Mouse (Mus musculus) liver, embryonic 12.5 days (tissue): ENCODE results near the gene Cdyl. TPM values are rescaled to one million over a fixed set of nuclear protein-coding genes. Genes with fewer than 3 reads are reported as not detected.

Experiments used
- ATAC-seq: fragments of 200-750 bp; cut with Nextera tagmentation; 2 replicates; pipeline ENCODE4 v1.8.0; 2017; ENCODE audit warnings: moderate number of reproducible peaks, mild to moderate bottlenecking, moderate library complexity
- H3K27ac ChIP-seq: fragments of 300-500 bp; sonication (generic); 2 replicates; pipeline ENCODE4 v1.5.1; 2016; ENCODE audit warnings: mild to moderate bottlenecking
- H3K27me3 ChIP-seq: fragments of 300-500 bp; sonication (generic); replicated peaks from 2 replicates; pipeline ENCODE4 v1.6.1; 2016; ENCODE audit warnings: mild to moderate bottlenecking, moderate library complexity
- H3K36me3 ChIP-seq: fragments of 300-500 bp; sonication (generic); 2 replicates; pipeline ENCODE4 v1.6.1; 2016; ENCODE audit warnings: mild to moderate bottlenecking, moderate library complexity
- H3K4me1 ChIP-seq: fragments of 300-500 bp; sonication (generic); 2 replicates; pipeline ENCODE4 v1.6.1; 2016
- H3K4me2 ChIP-seq: fragments of 300-500 bp; sonication (generic); 2 replicates; pipeline ENCODE4 v1.6.1; 2016; ENCODE audit warnings: mild to moderate bottlenecking, moderate library complexity
- H3K4me3 ChIP-seq: fragments of 300-500 bp; sonication (generic); 2 replicates; pipeline ENCODE4 v1.5.1; 2016; ENCODE audit warnings: mild to moderate bottlenecking, moderate library complexity
- H3K9ac ChIP-seq: fragments of 300-500 bp; sonication (generic); 2 replicates; pipeline ENCODE4 v1.6.1; 2016; ENCODE audit warnings: mild to moderate bottlenecking, moderate library complexity
- H3K9me3 ChIP-seq: fragments of 300-500 bp; sonication (generic); replicated peaks from 2 replicates; pipeline ENCODE4 v1.6.1; 2016; ENCODE audit warnings: mild to moderate bottlenecking, moderate library complexity
- WGBS: fragments of 180-500 bp; shearing (Covaris S2); methylation state at CpG from one replicate; pipeline ENCODE4 v1.1.7; 2016; ENCODE audit not compliant: insufficient replicate concordance; 5-methylcytosine and 5-hydroxymethylcytosine counted together
- polyA plus RNA-seq: library from polyadenylated mRNA; unstranded; fragments of >200 nt; fragmentation: Nextera tagmentation; extraction: Ambion mirVana; gene quantifications from 2 replicates; pipeline ENCODE4 v1.2.1, GENCODE M21; 2016

Cdyl gene
- polyA plus RNA-seq, 1 experiment from 2014 or later: 18.8 TPM

DNA sequence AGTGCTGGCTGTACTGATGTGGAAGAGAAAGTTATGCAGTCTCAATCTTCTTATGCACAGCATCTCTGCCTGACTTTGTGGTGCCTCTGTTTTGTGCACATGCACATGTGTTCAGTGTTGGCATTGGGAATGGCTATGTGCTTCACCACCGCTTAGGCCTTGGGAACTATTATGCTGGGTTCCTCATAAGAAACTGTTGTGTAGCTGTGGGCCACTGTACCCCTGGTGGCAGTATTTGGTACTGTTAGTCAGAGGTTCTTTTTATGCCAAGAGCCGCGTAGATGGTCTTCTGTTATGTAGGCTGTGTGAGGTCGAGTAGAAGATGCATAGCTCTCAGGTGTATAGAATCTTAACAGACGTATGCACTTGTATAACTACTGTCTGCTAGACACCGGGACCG lies 147.4 kb downstream of the Cdyl start:
- Histone ChIP-seq H3K4me2 (peak overlapping the region; percentile 31; the same call in 1 of the 2 replicates), H3K27me3 (no peaks in the 10 kb centered on the region), H3K36me3 (0 out of 2 replicates have a peak, but pooled peaks cover 11% of the 10 kb centered on the region), H3K9ac (no peak overlapping the region), H3K4me1 (peaks cover 66% of the 10 kb centered on the region), H3K9me3 (no peaks in the 10 kb centered on the region), H3K4me3 (no peak overlapping the region), H3K27ac (0 out of 2 replicates have a peak overlapping the region, but pooled peaks have one; percentile 49)
- WGBS: 84% methylated on average over 7 of the region's 7 CpGs
- peak; percentile 24; the same call in 1 of the 2 replicates for ATAC-seq

- H3K9me3 ChIP-seq: no peaks in the 10 kb centered on the region
- H3K27me3 ChIP-seq: no peaks in the 10 kb centered on the region
- ATAC-seq: peak; percentile 81
- peak overlapping the region; percentile 49 for H3K27ac ChIP-seq
- 0 out of 2 replicates have a peak, but pooled peaks cover 7% of the 10 kb centered on the region for H3K36me3 ChIP-seq
- no peak overlapping the region for H3K9ac ChIP-seq
- peak overlapping the region; percentile 31 for H3K4me2 ChIP-seq
- no peak overlapping the region for H3K4me3 ChIP-seq
- peaks cover 68% of the 10 kb centered on the region for H3K4me1 ChIP-seq
- 37% methylated on average over 4 of the region's 4 CpGs for WGBS
Measured at GRCm38 (mm10) chr13:35807525-35807924, 147.9 kb downstream of the Cdyl start.

- Histone ChIP-seq H3K9ac (no peak overlapping the region), H3K4me2 (peak overlapping the region; percentile 31), H3K9me3 (no peaks in the 10 kb centered on the region), H3K36me3 (0 out of 2 replicates have a peak, but pooled peaks cover 7% of the 10 kb centered on the region), H3K27ac (peak overlapping the region; percentile 49), H3K27me3 (no peaks in the 10 kb centered on the region), H3K4me1 (peaks cover 71% of the 10 kb centered on the region), H3K4me3 (no peak overlapping the region)
- ATAC-seq: no peak
- WGBS: 67% methylated on average over 8 of the region's 8 CpGs
Measured at GRCm38 (mm10) chr13:35807940-35808339, 148.3 kb downstream of the Cdyl start.

DNA sequence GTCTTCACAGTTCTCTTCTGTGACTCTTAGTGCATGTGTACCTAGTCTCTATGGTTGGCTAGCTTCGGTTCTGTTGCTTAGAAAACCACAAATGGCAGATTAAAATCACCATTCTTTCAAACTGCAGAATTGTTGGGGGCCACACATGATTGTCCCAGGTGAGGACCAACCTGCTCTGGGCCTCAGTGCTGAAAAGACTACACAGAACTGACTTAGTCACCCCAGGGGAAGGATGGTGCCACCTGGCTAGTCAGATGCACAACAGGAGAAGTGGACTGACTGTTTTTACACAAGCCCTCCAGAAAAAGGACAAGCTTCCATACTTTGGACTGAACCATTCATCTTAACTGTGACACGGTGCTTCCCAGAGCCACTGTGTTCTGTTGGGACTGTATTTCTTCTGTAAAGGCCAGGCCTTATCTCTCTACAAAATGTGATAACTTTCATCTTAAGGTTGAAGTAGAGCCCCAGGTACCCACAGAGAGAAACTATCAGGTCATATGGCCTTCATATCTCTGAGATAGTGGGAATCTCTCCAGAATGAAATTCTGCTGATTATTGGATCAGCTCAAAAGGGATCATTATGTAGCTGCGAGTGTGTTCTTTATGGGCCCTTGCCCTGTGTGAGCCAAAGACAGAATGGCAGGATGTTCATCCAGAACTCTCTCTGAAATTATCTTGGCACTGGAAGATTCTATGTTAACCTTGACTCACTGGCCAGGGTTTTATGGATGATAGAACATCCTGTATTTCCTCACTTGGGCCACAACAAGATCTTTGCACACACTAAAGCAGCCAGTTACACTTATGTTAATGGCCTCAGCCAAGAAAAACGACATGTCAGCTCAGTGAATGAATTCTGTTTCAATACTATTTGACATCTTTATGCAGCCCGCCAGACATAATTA lies 149.9 kb downstream of the Cdyl start:
- Histone ChIP-seq H3K4me3 (no peak overlapping the region), H3K36me3 (no peaks in the 10 kb centered on the region), H3K27me3 (no peaks in the 10 kb centered on the region), H3K9me3 (no peaks in the 10 kb centered on the region), H3K4me1 (peaks cover 75% of the 10 kb centered on the region), H3K9ac (no peak overlapping the region), H3K27ac (peak overlapping the region; percentile 63), H3K4me2 (peak overlapping the region; percentile 30)
- peak; percentile 31; the same call in 1 of the 2 replicates for ATAC-seq
- 44% methylated on average over 5 of the region's 5 CpGs for WGBS

GRCm38 (mm10) chr13:35810160-35810537 lies 150.5 kb downstream of the Cdyl start:
- H3K4me1 ChIP-seq: peaks cover 81% of the 10 kb centered on the region
- no peak overlapping the region; the same call in 1 of the 2 replicates for H3K9ac ChIP-seq
- no peaks in the 10 kb centered on the region for H3K9me3 ChIP-seq
- H3K4me3 ChIP-seq: no peak overlapping the region
- H3K27ac ChIP-seq: peak overlapping the region; percentile 63
- H3K27me3 ChIP-seq: no peaks in the 10 kb centered on the region
- no peaks in the 10 kb centered on the region for H3K36me3 ChIP-seq
- WGBS: 24% methylated on average over 6 of the region's 6 CpGs
- peak overlapping the region; percentile 30 for H3K4me2 ChIP-seq
- peak; percentile 68; the same call in 1 of the 2 replicates for ATAC-seq

- Histone ChIP-seq H3K4me3 (no peak overlapping the region), H3K4me2 (no peak overlapping the region), H3K27me3 (no peaks in the 10 kb centered on the region), H3K9ac (no peak overlapping the region), H3K36me3 (peaks cover 10% of the 10 kb centered on the region), H3K4me1 (peaks cover 75% of the 10 kb centered on the region), H3K9me3 (no peaks in the 10 kb centered on the region), H3K27ac (no peak overlapping the region)
- ATAC-seq: no peak
- whole genome bisulfite sequencing: 77% methylated on average over 11 of the region's 11 CpGs
Measured at GRCm38 (mm10) chr13:35811361-35812190, 151.9 kb downstream of the Cdyl start.

- no peak overlapping the region for H3K4me2 ChIP-seq
- no peak for ATAC-seq
- H3K9me3 ChIP-seq: no peaks in the 10 kb centered on the region
- H3K9ac ChIP-seq: no peak overlapping the region
- H3K4me1 ChIP-seq: peaks cover 69% of the 10 kb centered on the region
- no peak overlapping the region for H3K4me3 ChIP-seq
- peaks cover 15% of the 10 kb centered on the region for H3K36me3 ChIP-seq
- H3K27ac ChIP-seq: no peak overlapping the region
- no peaks in the 10 kb centered on the region for H3K27me3 ChIP-seq
- 82% methylated on average over 6 of the region's 6 CpGs for WGBS
Measured at GRCm38 (mm10) chr13:35812191-35812440, 152.5 kb downstream of the Cdyl start.

DNA sequence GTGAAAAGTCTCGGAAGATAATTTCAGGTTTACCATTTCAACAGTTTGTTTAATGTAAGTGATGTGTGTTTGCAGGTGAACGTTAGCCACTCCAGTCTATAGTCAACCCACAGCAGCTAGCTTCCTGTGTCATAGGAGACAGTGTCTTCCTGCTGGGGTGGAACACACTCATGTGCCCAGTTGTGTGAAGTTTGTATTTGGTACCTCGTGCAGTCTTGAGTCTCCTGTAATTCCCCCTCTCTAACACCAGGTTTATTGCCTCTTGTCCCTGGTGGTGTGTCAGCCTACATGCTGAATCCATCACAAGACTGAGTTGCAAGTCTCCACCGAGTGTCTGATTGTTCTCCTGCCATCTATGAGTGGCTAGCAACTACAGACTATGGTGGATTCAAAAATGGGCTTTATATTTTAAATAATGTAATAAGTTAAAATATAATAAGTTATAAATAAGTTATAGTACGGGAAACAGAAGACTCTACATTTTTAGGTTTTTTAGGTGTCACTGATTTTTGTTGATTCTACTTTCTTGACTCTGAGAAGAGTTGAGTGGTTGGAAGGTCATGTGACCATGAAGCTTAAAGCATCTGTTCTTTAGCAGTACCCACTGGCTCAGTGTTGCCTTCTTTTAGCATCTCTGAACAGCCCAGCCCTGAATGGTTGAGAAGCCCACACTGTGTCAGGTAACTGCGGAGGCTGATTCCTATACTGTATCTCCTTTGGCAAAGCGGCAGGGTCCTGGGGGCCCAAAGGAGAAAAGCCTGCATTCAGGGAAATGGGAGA lies 153.9 kb downstream of the Cdyl start:
- no peaks in the 10 kb centered on the region for H3K9me3 ChIP-seq
- no peak for ATAC-seq
- H3K4me1 ChIP-seq: peaks cover 55% of the 10 kb centered on the region
- no peak overlapping the region for H3K4me2 ChIP-seq
- no peak overlapping the region for H3K9ac ChIP-seq
- no peaks in the 10 kb centered on the region for H3K27me3 ChIP-seq
- 77% methylated on average over 7 of the region's 7 CpGs for WGBS
- peaks cover 29% of the 10 kb centered on the region for H3K36me3 ChIP-seq
- no peak overlapping the region for H3K27ac ChIP-seq
- no peak overlapping the region for H3K4me3 ChIP-seq

- no peaks in the 10 kb centered on the region for H3K9me3 ChIP-seq
- H3K4me1 ChIP-seq: peaks cover 38% of the 10 kb centered on the region
- no peak overlapping the region for H3K27ac ChIP-seq
- no peaks in the 10 kb centered on the region for H3K27me3 ChIP-seq
- peaks cover 43% of the 10 kb centered on the region for H3K36me3 ChIP-seq
- no peak overlapping the region for H3K4me2 ChIP-seq
- H3K9ac ChIP-seq: no peak overlapping the region
- H3K4me3 ChIP-seq: no peak overlapping the region
- 78% methylated on average over 8 of the region's 8 CpGs for WGBS
- no peak for ATAC-seq
Measured at GRCm38 (mm10) chr13:35815205-35815726, 155.6 kb downstream of the Cdyl start.

DNA sequence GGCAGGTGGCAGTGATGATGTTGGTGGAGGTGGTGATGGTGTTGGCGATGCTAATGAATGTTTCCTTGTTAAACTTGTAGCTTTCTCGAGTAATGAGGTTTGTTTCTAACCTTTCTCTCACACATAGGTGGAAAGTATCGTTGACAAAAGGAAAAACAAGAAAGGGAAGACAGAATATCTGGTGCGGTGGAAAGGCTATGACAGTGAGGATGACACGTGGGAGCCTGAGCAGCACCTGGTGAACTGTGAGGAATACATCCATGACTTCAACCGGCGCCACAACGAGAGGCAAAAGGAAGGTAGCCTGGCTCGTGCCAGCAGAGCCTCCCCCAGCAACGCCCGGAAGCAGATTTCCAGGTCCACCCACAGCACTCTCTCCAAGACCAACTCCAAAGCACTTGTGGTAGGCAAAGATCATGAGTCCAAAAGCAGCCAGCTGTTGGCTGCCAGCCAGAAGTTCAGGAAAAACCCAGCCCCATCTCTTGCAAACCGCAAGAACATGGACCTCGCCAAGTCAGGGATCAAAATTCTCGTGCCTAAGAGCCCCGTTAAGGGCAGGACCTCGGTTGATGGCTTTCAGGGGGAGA lies 156.2 kb downstream of the Cdyl start:
- no peak overlapping the region for H3K9ac ChIP-seq
- H3K9me3 ChIP-seq: no peaks in the 10 kb centered on the region
- H3K27me3 ChIP-seq: no peaks in the 10 kb centered on the region
- ATAC-seq: no peak
- 86% methylated on average over 16 of the region's 16 CpGs for WGBS
- H3K4me3 ChIP-seq: no peak overlapping the region
- no peak overlapping the region for H3K4me2 ChIP-seq
- peaks cover 32% of the 10 kb centered on the region for H3K4me1 ChIP-seq
- H3K36me3 ChIP-seq: peaks cover 49% of the 10 kb centered on the region
- H3K27ac ChIP-seq: no peak overlapping the region

DNA sequence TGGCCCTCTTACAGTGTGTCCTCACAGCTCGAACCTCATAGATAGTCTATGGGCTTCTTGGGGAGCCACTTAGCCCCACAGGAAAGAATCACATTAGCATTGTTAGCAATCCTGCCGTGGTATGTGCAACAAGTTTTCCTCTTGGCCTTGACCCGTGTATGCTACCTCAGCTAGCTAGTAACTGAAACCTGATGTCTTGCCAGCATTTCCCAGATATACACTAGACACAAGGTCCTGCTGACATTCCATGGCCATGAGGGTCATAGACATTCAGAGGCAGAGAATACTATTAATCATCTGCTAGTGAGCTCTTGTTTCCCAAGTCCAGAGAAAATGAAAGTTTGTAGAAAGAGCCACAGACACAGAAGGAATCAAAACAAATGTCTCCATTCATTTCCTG lies 158.0 kb downstream of the Cdyl start:
- no peak overlapping the region for H3K4me3 ChIP-seq
- H3K27me3 ChIP-seq: no peaks in the 10 kb centered on the region
- no peaks in the 10 kb centered on the region for H3K9me3 ChIP-seq
- no peak overlapping the region for H3K4me2 ChIP-seq
- H3K27ac ChIP-seq: no peak overlapping the region
- H3K9ac ChIP-seq: no peak overlapping the region
- H3K4me1 ChIP-seq: peaks cover 19% of the 10 kb centered on the region
- ATAC-seq: no peak
- H3K36me3 ChIP-seq: peaks cover 62% of the 10 kb centered on the region
- WGBS: 90% methylated on average over 3 of the region's 3 CpGs
